Mouse (Mus musculus): Measurements from ENCODE around the gene Dvl1. TPM values are rescaled to one million over a fixed set of nuclear protein-coding genes. Genes with fewer than 3 reads are reported as not detected.

The Dvl1 gene
- polyA plus RNA-seq (2015; fragmentation: Nextera tagmentation; extraction: Ambion mirVana): 5.5 and 8.2 TPM in 2 replicates

GRCm38 (mm10) chr4:155846871-155847578, at the start of gene Dvl1:
TSS of gene Dvl1 (plus strand) at chr4:155847402.

DNA sequence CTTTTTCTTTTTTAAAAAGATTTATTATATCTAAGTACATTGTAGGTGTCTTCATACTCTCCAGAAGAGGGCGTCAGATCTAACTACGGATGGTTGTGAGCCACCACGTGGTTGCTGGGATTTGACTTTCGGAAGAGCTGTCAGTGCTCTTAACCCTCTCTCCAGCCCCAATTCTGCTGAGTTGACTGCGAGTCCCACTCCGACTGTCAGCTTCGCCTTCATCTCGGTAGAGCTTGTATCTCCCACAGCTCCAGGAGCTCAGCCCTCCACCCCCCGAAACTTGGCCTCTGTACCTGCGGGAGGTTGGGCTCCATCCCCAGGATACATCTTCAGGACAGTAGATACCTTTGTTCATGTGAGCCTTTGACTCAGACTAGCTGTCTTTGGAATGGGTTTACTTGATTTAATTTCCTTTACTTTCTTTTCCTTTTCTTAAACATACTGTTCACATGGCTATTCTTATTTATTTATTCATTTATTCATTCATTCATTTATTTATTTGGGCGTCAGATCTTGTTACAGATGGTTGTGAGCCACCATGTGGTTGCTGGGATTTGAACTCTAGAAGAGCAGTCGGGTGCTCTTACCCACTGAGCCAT, 44.4 kb upstream of the Dvl1 start, which contains the start of gene Mrpl20:
Gene Mrpl20 (plus strand): TSS at position 138 of the 599 bp plus-strand sequence.

GRCm38 (mm10) chr4:155811929-155812664, 35.1 kb upstream of the Dvl1 start, which contains the start of gene Ccnl2:
TSS of gene Ccnl2 (plus strand) at chr4:155812489.

GRCm38 (mm10) chr4:155831205-155831766, 15.9 kb upstream of the Dvl1 start, which contains the start of gene Aurkaip1:
TSS of gene Aurkaip1 (plus strand) at chr4:155831272.

DNA sequence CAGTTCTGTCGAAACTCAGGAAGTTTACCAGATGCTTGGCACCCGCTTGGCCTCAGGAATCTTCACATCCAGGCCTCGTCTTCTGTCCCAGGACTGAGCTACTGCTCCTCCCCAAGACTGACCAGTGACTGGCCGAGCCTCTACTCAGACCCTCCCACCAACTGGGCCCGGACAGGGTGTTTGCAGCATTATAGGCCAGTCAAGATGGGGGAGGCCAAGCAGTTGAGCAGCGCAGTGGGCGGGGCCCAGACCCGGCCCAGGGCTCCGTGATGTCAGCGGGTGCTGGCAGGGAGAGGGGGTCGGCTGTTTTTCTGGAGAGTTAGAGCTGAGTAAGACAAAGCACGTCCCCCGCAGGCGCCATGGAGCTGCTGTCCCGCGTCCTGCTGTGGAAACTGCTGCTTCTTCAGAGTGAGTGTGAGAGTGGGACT, 7.7 kb upstream of the Dvl1 start, which contains the start of gene Mxra8:
Gene Mxra8 (plus strand): TSS at position 198 of the 428 bp plus-strand sequence.

DNA sequence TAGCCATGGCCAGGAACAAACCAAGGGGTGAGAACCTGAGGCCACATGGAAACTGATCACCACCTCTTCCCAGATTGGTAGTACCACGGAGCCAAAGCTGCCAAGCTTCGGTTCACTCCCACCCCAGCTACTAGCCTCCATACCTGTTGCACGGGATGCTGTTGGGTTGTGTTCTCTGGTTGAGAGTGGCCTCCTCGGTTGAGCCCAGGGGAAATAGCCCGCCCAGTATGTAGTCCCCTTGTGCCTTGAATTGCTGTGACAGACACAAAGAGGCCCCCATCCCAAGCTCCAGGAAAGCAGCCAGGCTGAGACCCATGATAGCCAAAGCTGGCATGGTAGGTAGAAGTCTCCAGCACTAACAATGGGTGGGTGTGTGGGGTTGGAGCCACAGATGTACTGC, 15.8 kb downstream of the Dvl1 start, which contains the start of gene Tas1r3:
Gene Tas1r3 (minus strand): TSS at position 362 of the 400 bp plus-strand sequence.

GRCm38 (mm10) chr4:155869317-155870033, 22.3 kb downstream of the Dvl1 start, which contains the start of the genes Cptp and Ints11:
TSS of gene Cptp (minus strand) at chr4:155869440.
TSS of gene Ints11 (plus strand) at chr4:155869546.

GRCm38 (mm10) chr4:155891551-155892001, 44.4 kb downstream of the Dvl1 start, which contains the start of the genes Pusl1 and Acap3:
TSS of gene Pusl1 (minus strand) at chr4:155891781.
TSS of gene Acap3 (plus strand) at chr4:155891822.

Other genes starting within 250 kb of the Dvl1 start
- gene Slc35e2, start 246.0 kb upstream of the Dvl1 start, polyA plus RNA-seq (2015; fragmentation: Nextera tagmentation; extraction: Ambion mirVana): 3.1 and 3.8 TPM in 2 replicates
- 45.0 and 53.4 TPM in 2 replicates for gene Cdk11b, start 222.5 kb upstream of the Dvl1 start, polyA plus RNA-seq (2015; fragmentation: Nextera tagmentation; extraction: Ambion mirVana)
- gene Gm10563, start 202.0 kb upstream of the Dvl1 start, polyA plus RNA-seq (2015; fragmentation: Nextera tagmentation; extraction: Ambion mirVana): not detected in 2 replicates
- gene Mmp23, start 194.0 kb upstream of the Dvl1 start, polyA plus RNA-seq (2015; fragmentation: Nextera tagmentation; extraction: Ambion mirVana): 143 and 158 TPM in 2 replicates
- 10.8 and 11.4 TPM in 2 replicates for gene Mib2, start 178.2 kb upstream of the Dvl1 start, polyA plus RNA-seq (2015; fragmentation: Nextera tagmentation; extraction: Ambion mirVana)
- gene Fndc10, start 153.1 kb upstream of the Dvl1 start, polyA plus RNA-seq (2015; fragmentation: Nextera tagmentation; extraction: Ambion mirVana): 10.4 and 10.8 TPM in 2 replicates
- gene Ssu72, start 142.6 kb upstream of the Dvl1 start, polyA plus RNA-seq (2015; fragmentation: Nextera tagmentation; extraction: Ambion mirVana): 133 and 144 TPM in 2 replicates
- gene Tmem240, start 112.6 kb upstream of the Dvl1 start, polyA plus RNA-seq (2015; fragmentation: Nextera tagmentation; extraction: Ambion mirVana): 0.35 and 0.58 TPM in 2 replicates
- gene Atad3a, start 86.3 kb upstream of the Dvl1 start, polyA plus RNA-seq (2015; fragmentation: Nextera tagmentation; extraction: Ambion mirVana): 43.9 and 46.1 TPM in 2 replicates
- 47.5 and 51.7 TPM in 2 replicates for gene Vwa1, start 72.7 kb upstream of the Dvl1 start, polyA plus RNA-seq (2015; fragmentation: Nextera tagmentation; extraction: Ambion mirVana)
- 0.40 and 0.45 TPM in 2 replicates for gene Tmem88b, start 61.5 kb upstream of the Dvl1 start, polyA plus RNA-seq (2015; fragmentation: Nextera tagmentation; extraction: Ambion mirVana)
- gene Ankrd65, start 57.0 kb upstream of the Dvl1 start, polyA plus RNA-seq (2015; fragmentation: Nextera tagmentation; extraction: Ambion mirVana): 0.16 and 0.24 TPM in 2 replicates
- 437 and 466 TPM in 2 replicates for gene Mrpl20, start 44.5 kb upstream of the Dvl1 start, polyA plus RNA-seq (2015; fragmentation: Nextera tagmentation; extraction: Ambion mirVana)
- 104 and 106 TPM in 2 replicates for gene Ccnl2, start 34.9 kb upstream of the Dvl1 start, polyA plus RNA-seq (2015; fragmentation: Nextera tagmentation; extraction: Ambion mirVana)
- 119 and 125 TPM in 2 replicates for gene Aurkaip1, start 16.1 kb upstream of the Dvl1 start, polyA plus RNA-seq (2015; fragmentation: Nextera tagmentation; extraction: Ambion mirVana)
- gene Mxra8, start 7.7 kb upstream of the Dvl1 start, polyA plus RNA-seq (2015; fragmentation: Nextera tagmentation; extraction: Ambion mirVana): 126 and 133 TPM in 2 replicates
- 0.12 and 0.15 TPM in 2 replicates for gene Tas1r3, start 16.0 kb downstream of the Dvl1 start, polyA plus RNA-seq (2015; fragmentation: Nextera tagmentation; extraction: Ambion mirVana)
- gene Cptp, start 22.0 kb downstream of the Dvl1 start, polyA plus RNA-seq (2015; fragmentation: Nextera tagmentation; extraction: Ambion mirVana): 11.3 and 12.5 TPM in 2 replicates
- 27.6 and 27.8 TPM in 2 replicates for gene Ints11, start 22.1 kb downstream of the Dvl1 start, polyA plus RNA-seq (2015; fragmentation: Nextera tagmentation; extraction: Ambion mirVana)
- gene Pusl1, start 44.4 kb downstream of the Dvl1 start, polyA plus RNA-seq (2015; fragmentation: Nextera tagmentation; extraction: Ambion mirVana): 37.0 and 40.7 TPM in 2 replicates
- 9.9 and 10.4 TPM in 2 replicates for gene Acap3, start 44.4 kb downstream of the Dvl1 start, polyA plus RNA-seq (2015; fragmentation: Nextera tagmentation; extraction: Ambion mirVana)
- gene Ube2j2, start 96.4 kb downstream of the Dvl1 start, polyA plus RNA-seq (2015; fragmentation: Nextera tagmentation; extraction: Ambion mirVana): 69.0 and 72.3 TPM in 2 replicates
- gene C1qtnf12, start 114.9 kb downstream of the Dvl1 start, polyA plus RNA-seq (2015; fragmentation: Nextera tagmentation; extraction: Ambion mirVana): 32.4 and 35.1 TPM in 2 replicates
- gene B3galt6, start 145.2 kb downstream of the Dvl1 start, polyA plus RNA-seq (2015; fragmentation: Nextera tagmentation; extraction: Ambion mirVana): 9.5 and 10.8 TPM in 2 replicates
- gene Sdf4, start 145.5 kb downstream of the Dvl1 start, polyA plus RNA-seq (2015; fragmentation: Nextera tagmentation; extraction: Ambion mirVana): 117 and 120 TPM in 2 replicates
- 0.46 and 0.61 TPM in 2 replicates for gene Tnfrsf4, start 166.4 kb downstream of the Dvl1 start, polyA plus RNA-seq (2015; fragmentation: Nextera tagmentation; extraction: Ambion mirVana)
- 1.2 and 1.8 TPM in 2 replicates for gene Tnfrsf18, start 178.8 kb downstream of the Dvl1 start, polyA plus RNA-seq (2015; fragmentation: Nextera tagmentation; extraction: Ambion mirVana)
- gene Ttll10, start 212.0 kb downstream of the Dvl1 start, polyA plus RNA-seq (2015; fragmentation: Nextera tagmentation; extraction: Ambion mirVana): 1.7 and 2.4 TPM in 2 replicates

All from urinary bladder, postnatal 0 days (tissue).